Mouse (Mus musculus) intestine, postnatal 0 days (tissue): ENCODE measurements around the gene Tfdp2. TPM values are rescaled to one million over a fixed set of nuclear protein-coding genes. Genes with fewer than 3 reads are reported as not detected.

Experiments
- ATAC-seq: fragments of 200-750 bp; cut with Nextera tagmentation; 2 replicates; pipeline ENCODE4 v1.8.0; 2017; ENCODE audit warnings: mild to moderate bottlenecking, moderate TSS enrichment, moderate library complexity
- H3K27ac ChIP-seq: fragments of 300-500 bp; sonication (generic); 2 replicates; pipeline ENCODE4 v1.5.1; 2014; ENCODE audit warnings: mild to moderate bottlenecking, low read depth, low read length, moderate library complexity
- H3K27me3 ChIP-seq: fragments of 300-500 bp; sonication (generic); replicated peaks from 2 replicates; pipeline ENCODE4 v1.6.1; 2014; ENCODE audit warnings: low read length, mixed read lengths; ENCODE audit not compliant: control insufficient read depth, insufficient read depth
- H3K36me3 ChIP-seq: fragments of 300-500 bp; sonication (generic); 2 replicates; pipeline ENCODE4 v1.6.1; 2014; ENCODE audit warnings: mild to moderate bottlenecking, moderate library complexity; ENCODE audit not compliant: control insufficient read depth, insufficient read depth
- H3K4me1 ChIP-seq: fragments of 300-500 bp; sonication (generic); replicated peaks from 2 replicates; pipeline ENCODE4 v1.6.1; 2014; ENCODE audit warnings: antibody characterized with exemption, low read length, mixed read lengths; ENCODE audit not compliant: control insufficient read depth, insufficient read depth
- H3K4me2 ChIP-seq: fragments of 300-500 bp; sonication (generic); replicated peaks from 2 replicates; pipeline ENCODE4 v1.6.1; 2014; ENCODE audit warnings: low read depth, mild to moderate bottlenecking, moderate library complexity
- H3K4me3 ChIP-seq: fragments of 300-500 bp; sonication (generic); 2 replicates; pipeline ENCODE4 v1.5.1; 2014; ENCODE audit warnings: low read depth, low read length
- H3K9ac ChIP-seq: fragments of 300-500 bp; sonication (generic); 2 replicates; pipeline ENCODE4 v1.6.1; 2014; ENCODE audit warnings: mild to moderate bottlenecking, low read depth, low read length
- H3K9me3 ChIP-seq: fragments of 300-500 bp; sonication (generic); 2 replicates; pipeline ENCODE4 v1.6.1; 2016; ENCODE audit warnings: mixed run types; ENCODE audit not compliant: control insufficient read depth
- CTCF ChIP-seq: sonication (generic); IDR thresholded peaks from 2 replicates; pipeline ENCODE4 v1.5.1; 2016; ENCODE audit warnings: low read depth, mild to moderate bottlenecking, control low read depth, antibody characterized with exemption, moderate library complexity
- WGBS: fragments of 180-500 bp; shearing (Covaris S2); extraction: QIAGEN DNeasy Blood & Tissue Kit; methylation state at CpG from one replicate; pipeline ENCODE4 v1.1.7; 2014; 5-methylcytosine and 5-hydroxymethylcytosine counted together
- polyA plus RNA-seq: library from polyadenylated mRNA; unstranded; fragments of >200 nt; fragmentation: Nextera tagmentation; extraction: Ambion mirVana; gene quantifications from 2 replicates; pipeline ENCODE4 v1.2.1, GENCODE M21; 2015

Tfdp2 gene
- polyA plus RNA-seq, 1 experiment from 2014 or later: 43.2 TPM

GRCm38 (mm10) chr9:96197806-96198205 lies 1.7 kb downstream of the Tfdp2 start:
- no peaks in the 10 kb centered on the region for H3K36me3 ChIP-seq
- no peak for ATAC-seq
- WGBS: 63% methylated on average over 9 of the region's 9 CpGs
- H3K4me3 ChIP-seq: peak overlapping the region; percentile 78; the same call in 1 of the 2 replicates
- H3K9me3 ChIP-seq: no peaks in the 10 kb centered on the region
- no peak for TF ChIP-seq CTCF
- H3K27me3 ChIP-seq: no peaks in the 10 kb centered on the region
- peak overlapping the region; percentile 95 for H3K4me2 ChIP-seq
- H3K27ac ChIP-seq: no peak overlapping the region
- H3K4me1 ChIP-seq: 0 out of 2 replicates have a peak, but pooled peaks cover 7% of the 10 kb centered on the region
- no peak overlapping the region for H3K9ac ChIP-seq

GRCm38 (mm10) chr9:96203663-96204062 lies 7.6 kb downstream of the Tfdp2 start:
- ATAC-seq: no peak
- H3K4me3 ChIP-seq: no peak overlapping the region
- no peak overlapping the region for H3K4me2 ChIP-seq
- H3K4me1 ChIP-seq: no peaks in the 10 kb centered on the region
- H3K36me3 ChIP-seq: peaks cover 12% of the 10 kb centered on the region; the same call in 1 of the 2 replicates
- WGBS: 80% methylated on average over 3 of the region's 3 CpGs
- no peak overlapping the region for H3K27ac ChIP-seq
- no peak overlapping the region for H3K9ac ChIP-seq
- H3K9me3 ChIP-seq: no peaks in the 10 kb centered on the region
- no peak for TF ChIP-seq CTCF
- H3K27me3 ChIP-seq: no peaks in the 10 kb centered on the region

GRCm38 (mm10) chr9:96207428-96207827 lies 11.4 kb downstream of the Tfdp2 start:
- Histone ChIP-seq H3K27ac (no peak overlapping the region), H3K9me3 (no peaks in the 10 kb centered on the region), H3K4me2 (no peak overlapping the region), H3K27me3 (no peaks in the 10 kb centered on the region), H3K4me1 (no peaks in the 10 kb centered on the region), H3K9ac (no peak overlapping the region), H3K4me3 (no peak overlapping the region), H3K36me3 (peaks cover 12% of the 10 kb centered on the region; the same call in 1 of the 2 replicates)
- 89% methylated on average over 3 of the region's 3 CpGs for WGBS
- no peak for TF ChIP-seq CTCF
- ATAC-seq: no peak

- ATAC-seq: no peak
Measured at GRCm38 (mm10) chr9:96213036-96213645, 17.1 kb downstream of the Tfdp2 start.

GRCm38 (mm10) chr9:96214171-96214570 lies 18.1 kb downstream of the Tfdp2 start:
- H3K27me3 ChIP-seq: no peaks in the 10 kb centered on the region
- ATAC-seq: no peak
- 75% methylated on average over 2 of the region's 2 CpGs for WGBS
- no peak overlapping the region for H3K4me3 ChIP-seq
- no peak overlapping the region for H3K9ac ChIP-seq
- no peak overlapping the region for H3K4me2 ChIP-seq
- TF ChIP-seq CTCF: no peak
- H3K9me3 ChIP-seq: no peaks in the 10 kb centered on the region
- no peaks in the 10 kb centered on the region for H3K4me1 ChIP-seq
- H3K36me3 ChIP-seq: no peaks in the 10 kb centered on the region
- no peak overlapping the region for H3K27ac ChIP-seq

More at GRCm38 (mm10) chr9:96213036-96213645, 17.1 kb downstream of the Tfdp2 start:
- TF ChIP-seq CTCF: no peak
- Histone ChIP-seq H3K4me2 (no peak overlapping the region), H3K27ac (no peak overlapping the region), H3K9ac (no peak overlapping the region), H3K4me3 (no peak overlapping the region), H3K36me3 (no peaks in the 10 kb centered on the region), H3K9me3 (no peaks in the 10 kb centered on the region), H3K4me1 (no peaks in the 10 kb centered on the region), H3K27me3 (no peaks in the 10 kb centered on the region)
- WGBS: 62% methylated on average over 3 of the region's 3 CpGs

GRCm38 (mm10) chr9:96217299-96217698 lies 21.2 kb downstream of the Tfdp2 start:
- H3K4me3 ChIP-seq: no peak overlapping the region
- H3K27ac ChIP-seq: no peak overlapping the region
- H3K9me3 ChIP-seq: no peaks in the 10 kb centered on the region
- H3K4me2 ChIP-seq: no peak overlapping the region
- TF ChIP-seq CTCF: no peak
- no peak overlapping the region for H3K9ac ChIP-seq
- H3K36me3 ChIP-seq: no peaks in the 10 kb centered on the region
- WGBS: 94% methylated on average over 1 of the region's 1 CpGs
- H3K27me3 ChIP-seq: no peaks in the 10 kb centered on the region
- no peaks in the 10 kb centered on the region for H3K4me1 ChIP-seq
- no peak for ATAC-seq
